In the genomic region with DNA sequence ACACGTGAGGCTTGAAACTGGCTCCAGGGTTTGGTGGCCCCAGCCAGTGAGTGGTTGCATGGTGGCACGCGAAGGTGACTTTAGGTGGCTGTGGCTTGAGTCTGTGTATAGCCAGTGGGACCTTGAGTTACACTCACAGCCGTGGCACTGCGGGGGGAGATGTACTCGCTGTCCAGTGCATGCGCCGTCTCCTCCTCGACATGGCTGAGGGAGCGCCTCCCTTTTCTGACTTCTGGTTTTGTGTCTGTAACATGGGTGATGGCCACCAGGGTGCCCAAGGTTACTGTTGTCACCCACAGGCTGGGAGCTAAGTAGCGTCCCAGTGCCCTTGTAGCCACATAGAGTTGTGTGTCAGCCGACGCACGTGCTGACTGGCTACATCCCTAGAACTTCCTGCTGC, we compare ENCODE assay signal across 20 mouse cellular contexts. TPM values are rescaled to one million over a fixed set of nuclear protein-coding genes. Genes with fewer than 3 reads are reported as not detected.
DNase-seq lines count a peak whose midpoint lies in the region; ATAC-seq and TF ChIP-seq lines count a peak whose summit lies in the region.
"Had no signal": no experiment of that assay in that cellular context is flagged by ENCODE, and none has a peak within 500 bp of the region (broad histone marks: within the 10 kb centered on the region; RNA-seq: fewer than 3 reads in every experiment).

No protein-coding gene starts in this region.

- no peak for TF ChIP-seq CTCF in hindbrain, postnatal 0 days (IDR thresholded peaks at IDR 0.05; ENCODE audit: low read depth)
- peak; percentile 13; the same call in 1 of the 2 replicates for TF ChIP-seq CTCF in liver, postnatal 0 days (IDR thresholded peaks at IDR 0.05; ENCODE audit: low read depth)

- no peaks in the 10 kb centered on the region for H3K9me3 ChIP-seq in erythroblast, embryonic 14.5 days (ENCODE audit: control insufficient read depth, low read length)
- no peaks in the 10 kb centered on the region for H3K9me3 ChIP-seq in hindbrain, embryonic 12.5 days (replicated peaks)
- no peaks in the 10 kb centered on the region for H3K9me3 ChIP-seq in hindbrain, postnatal 0 days (ENCODE audit: low read length)
- H3K9me3 ChIP-seq in liver, postnatal 0 days (ENCODE audit: low read length): no peaks in the 10 kb centered on the region
- H3K9me3 ChIP-seq: embryonic facial prominence, embryonic 13.5 days; limb, embryonic 12.5 days had no signal

- H3K9ac ChIP-seq in hindbrain, embryonic 12.5 days: no peak overlapping the region
- H3K9ac ChIP-seq in hindbrain, postnatal 0 days (replicated peaks; ENCODE audit: low read length): no peak overlapping the region
- H3K9ac ChIP-seq in liver, postnatal 0 days (replicated peaks): no peak overlapping the region
- H3K9ac ChIP-seq: embryonic facial prominence, embryonic 13.5 days; limb, embryonic 12.5 days; lung, embryonic 14.5 days had no signal

- peak overlapping the region; percentile 58; the same call in 1 of the 2 replicates for H3K27ac ChIP-seq in hindbrain, embryonic 12.5 days
- no peak overlapping the region for H3K27ac ChIP-seq in hindbrain, postnatal 0 days
- peak overlapping the region; percentile 60; the same call in 1 of the 2 replicates for H3K27ac ChIP-seq in liver, postnatal 0 days (ENCODE audit: low read depth)
- H3K27ac ChIP-seq: embryonic facial prominence, embryonic 13.5 days; kidney, postnatal 0 days; limb, embryonic 12.5 days had no signal

- no peak for ATAC-seq in erythroblast, adult 5-6 weeks (replicated peaks; ENCODE audit: low FRiP score, poor library complexity, severe bottlenecking)
- no peak for ATAC-seq in hindbrain, embryonic 12.5 days (ENCODE audit: low FRiP score)
- no peak for ATAC-seq in hindbrain, postnatal 0 days
- no peak for ATAC-seq in liver, postnatal 0 days
- ATAC-seq: activated CD4-positive, CD25-positive, alpha-beta regulatory T cell, adult 4 months had no signal

- WGBS in hindbrain, embryonic 12.5 days: 94% methylated on average over 14 of the region's 14 CpGs
- WGBS in hindbrain, postnatal 0 days: 90% methylated on average over 14 of the region's 14 CpGs
- 82% methylated on average over 14 of the region's 14 CpGs for WGBS in liver, postnatal 0 days (ENCODE audit: insufficient replicate concordance)

- no peak for TF ChIP-seq EP300 in liver, postnatal 0 days (IDR thresholded peaks at IDR 0.05; ENCODE audit: low read depth)

- peaks cover 99% of the 10 kb centered on the region for H3K4me1 ChIP-seq in erythroblast, embryonic 14.5 days (ENCODE audit: control insufficient read depth)
- H3K4me1 ChIP-seq in hindbrain, embryonic 12.5 days: peaks cover 15% of the 10 kb centered on the region
- H3K4me1 ChIP-seq in hindbrain, postnatal 0 days (ENCODE audit: insufficient read depth, low read length): no peaks in the 10 kb centered on the region
- H3K4me1 ChIP-seq in liver, postnatal 0 days (ENCODE audit: insufficient read depth): peaks cover 51% of the 10 kb centered on the region
- H3K4me1 ChIP-seq: embryonic facial prominence, embryonic 13.5 days; limb, embryonic 12.5 days had no signal

- no peaks in the 10 kb centered on the region for H3K27me3 ChIP-seq in erythroblast, embryonic 14.5 days (ENCODE audit: control insufficient read depth)
- no peaks in the 10 kb centered on the region for H3K27me3 ChIP-seq in hindbrain, embryonic 12.5 days
- H3K27me3 ChIP-seq in hindbrain, postnatal 0 days (ENCODE audit: insufficient read depth, low read length): no peaks in the 10 kb centered on the region
- H3K27me3 ChIP-seq in liver, postnatal 0 days (ENCODE audit: insufficient read depth, low read length): no peaks in the 10 kb centered on the region
- H3K27me3 ChIP-seq: embryonic facial prominence, embryonic 13.5 days; limb, embryonic 12.5 days had no signal

- H3K36me3 ChIP-seq in erythroblast, embryonic 14.5 days (ENCODE audit: control insufficient read depth): peaks cover 97% of the 10 kb centered on the region
- peaks cover 20% of the 10 kb centered on the region for H3K36me3 ChIP-seq in hindbrain, embryonic 12.5 days
- H3K36me3 ChIP-seq in hindbrain, postnatal 0 days (ENCODE audit: insufficient read depth, low read length): peaks cover 12% of the 10 kb centered on the region; the same call in 1 of the 2 replicates
- peaks cover 21% of the 10 kb centered on the region for H3K36me3 ChIP-seq in liver, postnatal 0 days (replicated peaks; ENCODE audit: insufficient read depth, low read length)

- H3K4me3 ChIP-seq in erythroblast, embryonic 14.5 days (replicated peaks): peak overlapping the region; percentile 58
- no peak overlapping the region for H3K4me3 ChIP-seq in hindbrain, embryonic 12.5 days
- H3K4me3 ChIP-seq in hindbrain, postnatal 0 days (ENCODE audit: low read length): no peak overlapping the region
- no peak overlapping the region for H3K4me3 ChIP-seq in liver, postnatal 0 days (ENCODE audit: low read depth, low read length)
- H3K4me3 ChIP-seq: embryonic facial prominence, embryonic 13.5 days; limb, embryonic 12.5 days had no signal

- no peak overlapping the region for H3K4me2 ChIP-seq in hindbrain, embryonic 12.5 days (replicated peaks)
- no peak overlapping the region for H3K4me2 ChIP-seq in hindbrain, postnatal 0 days (ENCODE audit: low read depth, low read length)
- H3K4me2 ChIP-seq in liver, postnatal 0 days (ENCODE audit: low read depth, low read length): peak overlapping the region; percentile 64
- H3K4me2 ChIP-seq: embryonic facial prominence, embryonic 13.5 days; limb, embryonic 12.5 days had no signal

- DNase-seq in hindbrain, postnatal 0 days (ENCODE audit: low spot score): no peak
- DNase-seq in spleen, postnatal 10 days (ENCODE audit: low spot score in 2 of 2): peak; percentile 35 to 42
- no peak for DNase-seq in spleen, postnatal 14 days (ENCODE audit: low spot score in 2 of 2)
- DNase-seq in liver, postnatal 0 days: no peak
- no peak for DNase-seq in frontal cortex, postnatal 14 days (ENCODE audit: low spot score in 2 of 2)
- DNase-seq: adrenal gland, postnatal 10 days; cerebellum, adult 9-11 months; kidney, adult 11 months; lung, embryonic 14.5 days; lung, postnatal 36 days; retina, postnatal 1 day; right cerebral cortex, postnatal 4 days; thymus, postnatal 36 days had no signal

RNA-seq across cellular contexts. Expression of gene Rbm19, which starts 19.1 kb away (rescaled TPM):
- 2.3 and 3.2 TPM in 2 replicates for polyA plus RNA-seq in erythroblast, embryonic 14.5 days (2012)
- total RNA-seq in erythroblast, adult 5-6 weeks (2015; ENCODE audit: low replicate concordance): 2.1 and 4.0 TPM in 2 replicates
- total RNA-seq in erythroblast, adult 5-6 weeks (2017; ENCODE audit: low replicate concordance): 3.3 and 4.6 TPM in 2 replicates
- polyA plus RNA-seq in hindbrain, embryonic 12.5 days (2016; fragmentation: Nextera tagmentation; extraction: Ambion mirVana): 26.3 and 28.2 TPM in 2 replicates
- 33.4 and 33.8 TPM in 2 replicates for total RNA-seq in hindbrain, postnatal 0 days (2014; rRNA removed)
- polyA plus RNA-seq in hindbrain, postnatal 0 days (2015; fragmentation: Nextera tagmentation; extraction: Ambion mirVana): 15.5 and 17.2 TPM in 2 replicates
- 6.8 and 6.9 TPM in 2 replicates for polyA plus RNA-seq in liver, postnatal 0 days (2015; fragmentation: Nextera tagmentation; extraction: Ambion mirVana)

Comparison
In these comparisons a context has a peak if more than half of its experiments do, and no peak if none do; other contexts are left out.
1. DNase-seq: peak in spleen, postnatal 10 days (2 of 2); none in hindbrain, postnatal 0 days (single experiment), spleen, postnatal 14 days (0 of 2), liver, postnatal 0 days (single experiment) and frontal cortex, postnatal 14 days (0 of 2).